ENCODE assay signal across 8 mouse cellular contexts in genomic region chr11:75279342-75280065, GRCm38 (mm10).
DNase-seq lines count a peak whose midpoint lies in the region; ATAC-seq and TF ChIP-seq lines count a peak whose summit lies in the region.

No protein-coding gene starts in this region.

- peaks cover 47% of the 10 kb centered on the region for H3K27me3 ChIP-seq in G1E (ENCODE audit: insufficient read depth, low read length)
- peaks cover 25% of the 10 kb centered on the region for H3K27me3 ChIP-seq in forebrain, embryonic 11.5 days (ENCODE audit: control insufficient read depth, insufficient read depth, low read length)
- H3K27me3 ChIP-seq in kidney, embryonic 16.5 days (ENCODE audit: insufficient read depth, low read length) = peaks cover 37% of the 10 kb centered on the region
- peaks cover 44% of the 10 kb centered on the region for H3K27me3 ChIP-seq in midbrain, embryonic 10.5 days (ENCODE audit: low read depth, poor library complexity, severe bottlenecking)
- H3K27me3 ChIP-seq in stomach, embryonic 16.5 days (ENCODE audit: control insufficient read depth, insufficient read depth, low read length) = peaks cover 27% of the 10 kb centered on the region

- H3K9ac ChIP-seq in forebrain, embryonic 11.5 days (ENCODE audit: low read length) = peak overlapping the region; percentile 18; the same call in 1 of the 2 replicates
- H3K9ac ChIP-seq in kidney, embryonic 16.5 days (replicated peaks; ENCODE audit: low read length) = peak overlapping the region; percentile 22
- H3K9ac ChIP-seq in stomach, embryonic 16.5 days (ENCODE audit: low read length) = peak overlapping the region; percentile 11; the same call in 1 of the 2 replicates

- no peak overlapping the region; the same call in 1 of the 2 replicates for H3K27ac ChIP-seq in forebrain, embryonic 11.5 days (ENCODE audit: low read depth, low read length)
- no peak overlapping the region for H3K27ac ChIP-seq in kidney, embryonic 16.5 days (ENCODE audit: low read length)
- H3K27ac ChIP-seq in midbrain, embryonic 10.5 days (replicated peaks) = peak overlapping the region; percentile 81
- no peak overlapping the region for H3K27ac ChIP-seq in stomach, embryonic 16.5 days (ENCODE audit: low read length)

- WGBS in forebrain, embryonic 11.5 days = 2% methylated on average over 16 of the region's 16 CpGs
- 13% methylated on average over 16 of the region's 16 CpGs for WGBS in kidney, embryonic 16.5 days
- WGBS in midbrain, embryonic 10.5 days = 6% methylated on average over 16 of the region's 16 CpGs
- 15% methylated on average over 16 of the region's 16 CpGs for WGBS in stomach, embryonic 16.5 days

- H3K4me1 ChIP-seq in G1E (ENCODE audit: insufficient read depth, low read depth, low read length) = peaks cover 42% of the 10 kb centered on the region
- H3K4me1 ChIP-seq in forebrain, embryonic 11.5 days (replicated peaks; ENCODE audit: control insufficient read depth, insufficient read depth, low read length) = peaks cover 27% of the 10 kb centered on the region
- peaks cover 22% of the 10 kb centered on the region for H3K4me1 ChIP-seq in kidney, embryonic 16.5 days (ENCODE audit: insufficient read depth, low read length)
- H3K4me1 ChIP-seq in midbrain, embryonic 10.5 days = peaks cover 75% of the 10 kb centered on the region
- H3K4me1 ChIP-seq in stomach, embryonic 16.5 days (ENCODE audit: control insufficient read depth, insufficient read depth, low read length) = peaks cover 14% of the 10 kb centered on the region

- no peaks in the 10 kb centered on the region for H3K9me3 ChIP-seq in G1E (replicated peaks)
- H3K9me3 ChIP-seq in forebrain, embryonic 11.5 days (ENCODE audit: control insufficient read depth, low read length) = no peaks in the 10 kb centered on the region
- H3K9me3 ChIP-seq in kidney, embryonic 16.5 days (ENCODE audit: low read length) = no peaks in the 10 kb centered on the region
- no peaks in the 10 kb centered on the region for H3K9me3 ChIP-seq in midbrain, embryonic 10.5 days (replicated peaks)
- H3K9me3 ChIP-seq in stomach, embryonic 16.5 days (replicated peaks; ENCODE audit: control insufficient read depth, low read length) = no peaks in the 10 kb centered on the region

- TF ChIP-seq CTCF in G1E (IDR thresholded peaks at IDR 0.05; ENCODE audit: low read depth, low read length) = no peak

- peak; percentile 45 to 50 for DNase-seq in cerebellum, adult 18-20 months
- DNase-seq in cerebellum, adult 11 months = no peak
- peak; percentile 52 for DNase-seq in G1E (ENCODE audit: low spot score)
- DNase-seq in forebrain, embryonic 11.5 days (ENCODE audit: low spot score) = peak; percentile 75
- peak; percentile 84 for DNase-seq in midbrain, embryonic 10.5 days (ENCODE audit: low spot score)
- no peak for DNase-seq in urinary bladder, postnatal 4 days (ENCODE audit: low spot score in 2 of 2)

- H3K36me3 ChIP-seq in G1E (replicated peaks) = no peaks in the 10 kb centered on the region
- no peaks in the 10 kb centered on the region for H3K36me3 ChIP-seq in forebrain, embryonic 11.5 days (ENCODE audit: control insufficient read depth, insufficient read depth, low read length)
- no peaks in the 10 kb centered on the region for H3K36me3 ChIP-seq in kidney, embryonic 16.5 days (ENCODE audit: insufficient read depth, low read length)
- H3K36me3 ChIP-seq in midbrain, embryonic 10.5 days = no peaks in the 10 kb centered on the region
- H3K36me3 ChIP-seq in stomach, embryonic 16.5 days (ENCODE audit: control insufficient read depth, insufficient read depth, low read length) = no peaks in the 10 kb centered on the region

- peak; percentile 45; the same call in 1 of the 2 replicates for ATAC-seq in G1E (ENCODE audit: extremely low read depth, insufficient number of reproducible peaks, low FRiP score, poor library complexity, severe bottlenecking)
- peak; percentile 71; the same call in 1 of the 2 replicates for ATAC-seq in forebrain, embryonic 11.5 days (replicated peaks; ENCODE audit: low FRiP score)
- no peak for ATAC-seq in kidney, embryonic 16.5 days (ENCODE audit: low FRiP score, low TSS enrichment)
- ATAC-seq in stomach, embryonic 16.5 days (ENCODE audit: insufficient read depth, low FRiP score) = no peak

- peak overlapping the region; percentile 59; the same call in 1 of the 2 replicates for H3K4me3 ChIP-seq in G1E (ENCODE audit: low read depth, low read length)
- H3K4me3 ChIP-seq in forebrain, embryonic 11.5 days (ENCODE audit: low read depth, low read length) = peak overlapping the region; percentile 17; the same call in 1 of the 2 replicates
- peak overlapping the region; percentile 29 for H3K4me3 ChIP-seq in kidney, embryonic 16.5 days (ENCODE audit: low read length)
- peak overlapping the region; percentile 47 for H3K4me3 ChIP-seq in midbrain, embryonic 10.5 days
- H3K4me3 ChIP-seq in stomach, embryonic 16.5 days (replicated peaks; ENCODE audit: low read length) = peak overlapping the region; percentile 27

- peak overlapping the region; percentile 39 for H3K4me2 ChIP-seq in forebrain, embryonic 11.5 days (ENCODE audit: low read depth, low read length, severe bottlenecking)
- peak overlapping the region; percentile 53 for H3K4me2 ChIP-seq in kidney, embryonic 16.5 days (replicated peaks; ENCODE audit: low read depth, low read length)
- peak overlapping the region; percentile 48 for H3K4me2 ChIP-seq in stomach, embryonic 16.5 days (ENCODE audit: low read depth, low read length)

Comparison
In these comparisons a context has a peak if more than half of its experiments do, and no peak if none do; other contexts are left out.
1. DNase-seq: peak in cerebellum, adult 18-20 months (2 of 2), G1E (single experiment), forebrain, embryonic 11.5 days (single experiment) and midbrain, embryonic 10.5 days (single experiment); none in cerebellum, adult 11 months (single experiment) and urinary bladder, postnatal 4 days (0 of 2).
2. ATAC-seq: peak in G1E (single experiment) and forebrain, embryonic 11.5 days (single experiment); none in kidney, embryonic 16.5 days (single experiment) and stomach, embryonic 16.5 days (single experiment).
3. Peak in every context shown above with its lines, with median percentiles within 50 percentile points of each other: H3K4me3 ChIP-seq, H3K4me2 ChIP-seq and H3K9ac ChIP-seq.